Mouse (Mus musculus): ENCODE results near the gene E130308A19Rik. TPM values are rescaled to one million over a fixed set of nuclear protein-coding genes. Genes with fewer than 3 reads are reported as not detected.
A peak's percentile ranks its signal among the peaks of the same experiment; 100 is the strongest.

Gene E130308A19Rik
- total RNA-seq, 2 experiments from 2014 or later, result 14.7 to 19.0 TPM

DNA sequence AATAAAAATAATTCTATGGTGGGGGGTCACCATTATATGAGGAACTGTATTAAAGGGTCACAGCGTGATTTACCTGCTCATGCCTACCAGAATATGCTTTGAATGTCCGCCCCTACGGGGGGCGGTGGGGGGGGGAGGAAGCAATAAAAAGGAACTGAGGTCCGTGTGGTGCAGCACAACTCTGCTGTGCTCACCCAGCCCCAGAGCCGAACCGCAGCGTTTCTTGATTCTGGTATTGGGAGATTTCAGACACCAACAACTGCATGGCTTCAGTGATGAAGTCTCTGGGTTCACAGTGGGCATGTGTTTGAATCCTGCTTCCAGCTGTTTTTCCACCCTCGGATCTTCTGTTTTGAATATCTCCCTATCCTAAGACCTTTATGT lies 101.9 kb downstream of the E130308A19Rik start:
- DNase-seq, result no peak

GRCm38 (mm10) chr4:59728839-59729238 lies 102.8 kb downstream of the E130308A19Rik start:
- no peak for DNase-seq

- DNase-seq, result no peak
Observed at GRCm38 (mm10) chr4:59731544-59731943, 105.5 kb downstream of the E130308A19Rik start.

DNA sequence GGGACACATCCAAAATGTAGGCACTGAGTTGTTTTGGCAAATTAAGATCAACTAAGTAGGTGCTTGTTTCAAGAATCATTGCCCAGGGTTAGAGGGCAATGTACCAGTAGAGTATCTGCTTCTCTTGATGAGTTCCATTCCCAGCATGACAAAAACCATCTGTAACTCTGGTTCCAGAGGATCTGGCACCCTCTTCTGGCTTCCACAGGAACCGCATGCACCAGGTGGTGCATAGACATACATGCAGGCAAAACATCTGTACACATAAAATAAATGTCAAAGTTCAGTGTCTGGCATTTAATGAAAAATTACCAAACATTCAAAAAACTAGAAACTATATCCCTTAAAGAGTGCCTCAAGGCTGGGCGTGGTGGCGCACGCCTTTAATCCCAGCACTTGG lies 113.3 kb downstream of the E130308A19Rik start:
- no peak for DNase-seq

- DNase-seq, result no peak
Observed at GRCm38 (mm10) chr4:59739882-59740281, 113.9 kb downstream of the E130308A19Rik start.

- DNase-seq, result peak; percentile 72
Observed at GRCm38 (mm10) chr4:59753491-59754140, 127.6 kb downstream of the E130308A19Rik start.

DNA sequence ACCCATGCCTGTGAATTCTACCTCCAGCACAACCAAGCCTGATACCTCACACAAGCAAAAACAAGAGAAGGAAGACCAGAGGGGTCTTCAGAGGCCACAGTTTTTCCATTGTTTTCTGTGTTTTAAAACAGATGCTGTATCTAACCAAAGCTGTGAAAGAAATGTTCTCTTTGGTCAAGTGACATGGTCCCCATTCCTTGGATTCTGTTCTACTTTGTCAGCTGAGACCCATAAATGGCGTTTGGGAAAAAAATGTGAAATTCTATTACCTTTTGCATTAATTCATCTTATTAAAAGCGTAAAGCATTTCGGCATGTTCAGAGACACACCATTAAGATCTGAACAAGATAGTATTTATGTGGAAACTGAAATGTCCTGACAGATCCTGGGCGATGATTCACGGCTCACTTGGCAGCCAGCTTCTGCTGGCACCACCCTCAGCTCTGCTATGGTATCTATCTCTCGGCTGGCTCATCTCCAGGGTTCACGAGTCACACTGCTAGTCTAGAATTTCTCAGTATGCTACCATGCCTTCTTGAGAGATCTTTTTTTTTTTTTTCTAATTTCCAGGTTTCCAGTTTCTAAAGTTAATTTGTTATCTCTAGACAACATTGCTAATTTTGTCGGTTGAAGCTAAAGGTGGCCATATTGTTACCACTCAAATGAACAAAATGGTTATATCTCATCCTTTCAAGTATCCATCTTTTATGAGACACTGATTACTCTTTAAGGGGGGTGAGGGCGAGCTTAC lies 130.5 kb downstream of the E130308A19Rik start:
- DNase-seq, result peak; percentile 86

DNA sequence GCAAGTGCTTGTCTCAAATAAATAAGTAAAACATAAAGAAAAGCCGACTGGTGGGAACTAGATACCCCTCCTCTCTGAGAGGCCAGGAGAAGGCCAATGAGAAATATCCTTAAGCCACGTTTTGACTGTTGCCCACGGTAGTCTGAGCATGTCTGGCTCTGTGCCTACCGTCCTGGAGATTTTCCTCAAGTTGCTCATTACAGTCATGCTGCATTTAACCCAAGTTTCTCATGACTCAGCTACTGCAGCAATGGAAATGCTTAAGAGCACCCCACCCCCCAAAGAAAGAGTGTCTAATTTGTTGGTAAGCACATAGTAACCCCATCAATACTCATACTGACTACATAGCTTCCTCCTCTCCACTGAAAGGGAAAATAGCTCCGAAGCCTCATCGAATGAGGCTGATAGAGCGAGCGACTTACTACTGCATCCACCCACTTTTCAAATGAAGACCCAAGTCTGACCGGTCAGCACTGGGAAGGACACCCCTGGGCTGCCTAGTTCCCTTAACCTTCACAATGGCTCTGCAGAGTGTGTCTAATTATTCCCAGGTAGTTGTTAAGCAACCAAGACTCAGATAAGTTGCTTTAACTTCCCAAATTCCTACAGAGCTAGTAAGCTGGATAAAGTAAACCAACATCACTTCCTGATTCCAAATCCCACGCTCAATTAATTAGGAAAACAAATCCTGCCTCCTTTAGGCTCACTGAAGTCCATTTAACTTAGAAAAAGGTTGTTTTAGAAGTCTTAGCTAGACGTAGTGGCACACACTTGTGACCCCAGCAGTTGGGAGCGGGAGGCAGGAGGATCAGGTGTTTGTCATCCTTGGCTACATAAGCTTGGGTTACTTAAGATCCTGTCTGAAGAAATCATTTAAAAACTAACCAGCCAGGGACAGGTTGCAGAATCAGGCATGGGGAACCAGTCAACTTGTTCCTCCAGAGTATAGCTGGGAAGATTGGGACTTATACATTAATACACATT lies 131.7 kb downstream of the E130308A19Rik start:
- DNase-seq, result no peak

- no peak for DNase-seq
Observed at GRCm38 (mm10) chr4:59760016-59760415, 134.0 kb downstream of the E130308A19Rik start.

DNA sequence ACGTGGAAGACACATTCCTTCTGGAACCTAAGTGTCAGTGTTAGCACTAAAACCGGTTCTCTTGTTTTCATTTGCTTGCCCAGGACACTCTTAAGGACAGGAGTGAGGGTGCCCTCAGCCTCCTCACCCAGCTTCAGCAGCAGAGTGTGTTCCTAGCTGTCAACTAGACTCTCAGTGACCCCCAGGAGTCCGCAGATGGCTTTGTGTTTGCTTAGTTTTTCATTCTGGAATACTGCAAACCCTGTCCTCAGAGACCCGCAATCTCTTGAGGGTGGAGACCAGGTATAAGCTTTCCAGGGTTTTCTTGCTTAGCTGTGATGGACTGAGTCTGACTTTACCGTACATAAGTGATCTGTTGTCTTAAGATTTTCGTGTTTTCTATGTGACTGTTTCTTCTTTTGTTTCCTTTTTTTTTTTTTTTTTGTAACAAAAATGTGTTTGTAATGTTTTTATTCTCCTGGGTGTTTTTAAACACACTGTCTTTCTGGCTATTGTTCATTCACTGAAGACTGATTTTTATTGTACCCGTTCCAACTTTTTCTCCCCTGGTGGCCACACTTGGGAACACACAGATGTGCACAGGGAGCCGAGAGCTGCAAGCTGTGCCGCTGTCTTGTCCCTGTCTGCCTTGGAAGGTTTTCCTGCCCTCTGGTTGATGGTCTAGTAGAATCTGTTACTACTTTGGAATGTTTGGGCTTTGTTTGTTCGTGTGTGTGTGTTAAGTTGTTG lies 134.8 kb downstream of the E130308A19Rik start:
- peak; percentile 73 for DNase-seq

GRCm38 (mm10) chr4:59761365-59761729 lies 135.3 kb downstream of the E130308A19Rik start:
- DNase-seq, result peak; percentile 40

- DNase-seq, result no peak
Observed at GRCm38 (mm10) chr4:59764950-59765349, 138.9 kb downstream of the E130308A19Rik start.

- DNase-seq, result peak; percentile 28
Observed at GRCm38 (mm10) chr4:59765385-59766005, 139.5 kb downstream of the E130308A19Rik start.

DNA sequence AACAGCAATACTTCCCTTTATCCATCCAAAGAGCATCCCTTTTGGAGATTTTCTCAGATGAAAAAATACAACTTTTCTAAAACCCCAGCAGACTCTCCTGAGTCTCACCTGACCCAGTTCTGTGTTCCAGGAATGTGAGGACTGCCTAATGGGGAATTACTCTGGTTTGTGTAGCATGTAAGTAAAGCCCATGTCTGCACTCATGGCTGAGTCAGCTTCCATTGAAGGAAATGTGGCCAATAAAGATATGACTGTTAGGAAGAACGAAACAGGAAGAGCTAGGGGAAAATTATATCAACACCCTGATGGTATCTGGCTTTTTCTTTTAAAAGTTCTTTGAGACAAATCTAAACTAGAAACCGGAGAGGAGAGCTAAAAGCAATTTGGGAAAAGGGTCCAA lies 141.7 kb downstream of the E130308A19Rik start:
- no peak for DNase-seq

GRCm38 (mm10) chr4:59772171-59772879 lies 146.3 kb downstream of the E130308A19Rik start:
- peak; percentile 47 for DNase-seq

GRCm38 (mm10) chr4:59777828-59778227 lies 151.8 kb downstream of the E130308A19Rik start:
- no peak for DNase-seq

DNA sequence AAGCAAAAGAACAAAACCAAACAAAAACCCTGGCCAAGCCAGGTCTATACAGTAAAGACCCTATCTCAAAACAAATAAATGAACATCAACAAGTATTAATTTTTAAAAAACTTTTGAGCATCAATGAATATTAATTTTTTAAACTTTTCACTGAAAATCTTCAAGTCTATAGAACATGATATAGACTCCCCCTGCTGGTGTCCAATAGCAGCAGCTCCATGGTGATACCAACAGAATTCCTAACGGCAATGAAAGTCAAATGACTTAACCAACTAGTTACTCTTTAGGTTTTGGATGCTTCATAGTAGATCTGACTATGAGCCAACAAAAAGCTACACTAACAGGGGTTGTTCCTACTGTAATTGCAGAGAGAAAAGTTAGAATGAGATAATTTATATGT lies 154.6 kb downstream of the E130308A19Rik start:
- DNase-seq, result no peak

- DNase-seq, result peak; percentile 22
Observed at GRCm38 (mm10) chr4:59782853-59783684, 157.1 kb downstream of the E130308A19Rik start.

DNA sequence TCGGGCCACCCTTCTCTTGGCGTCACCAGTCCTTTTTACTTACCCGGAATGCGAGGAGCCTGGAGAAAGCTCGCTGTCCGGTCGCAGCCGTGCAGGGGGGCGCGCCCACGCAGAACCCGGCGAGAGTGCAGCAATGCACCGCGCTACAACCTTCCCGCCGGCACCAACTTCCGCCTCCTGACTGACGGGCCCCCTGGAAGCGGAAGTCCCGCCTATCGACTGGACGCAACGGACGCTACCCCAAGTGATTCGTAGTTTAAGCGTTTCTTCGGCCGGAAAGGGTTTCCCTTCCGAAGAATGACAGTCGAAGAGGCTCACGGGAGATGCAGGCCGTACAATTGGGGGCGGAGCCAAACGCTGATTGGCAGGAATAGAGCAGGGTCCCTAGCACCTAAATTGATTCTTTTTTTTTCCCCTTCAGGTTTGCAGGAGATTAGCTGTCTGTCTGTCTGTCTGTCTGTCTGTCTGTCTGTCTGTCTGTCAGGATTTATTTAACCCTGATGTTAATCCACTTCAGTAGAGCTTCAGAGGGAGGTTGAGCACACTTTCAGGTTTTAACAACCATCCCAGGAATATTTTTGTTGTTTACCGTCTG lies 157.8 kb downstream of the E130308A19Rik start:
- peak; percentile 96 for DNase-seq

Data from adrenal gland, postnatal 10 days (tissue).